Mouse (Mus musculus) thymus, adult 2 months (tissue): ENCODE measurements around the gene Ntm.

Experiments
- CTCF ChIP-seq: fragments of 200-500 bp; IDR thresholded peaks from 2 replicates; pipeline ENCODE4 v1.5.1; 2012; ENCODE audit warnings: mild to moderate bottlenecking, control low read depth, low read length, moderate library complexity, borderline replicate concordance; ENCODE audit not compliant: control insufficient read depth, poor library complexity, insufficient read depth; ENCODE audit errors: extremely low read depth
- POLR2A ChIP-seq: fragments of 200-500 bp; IDR thresholded peaks from 2 replicates; pipeline ENCODE4 v1.6.1; 2012; ENCODE audit warnings: mild to moderate bottlenecking, low read length, control low read depth, moderate library complexity; ENCODE audit not compliant: control insufficient read depth, poor library complexity, insufficient read depth; ENCODE audit errors: extremely low read depth

GRCm38 (mm10) chr9:29462970-29463593 lies 499.9 kb downstream of the Ntm start:
- TF ChIP-seq CTCF (no peak), POLR2A (no peak)
